Mouse (Mus musculus): ENCODE data around the gene Atp6ap1l. TPM values are rescaled to one million over a fixed set of nuclear protein-coding genes. Genes with fewer than 3 reads are reported as not detected.
A peak's percentile ranks its signal among the peaks of the same experiment; 100 is the strongest.

The Atp6ap1l gene
- total and polyA plus RNA-seq, 3 experiments, result not detected

GRCm38 (mm10) chr13:90894819-90895218, 10.3 kb downstream of the Atp6ap1l start:
- H3K27ac ChIP-seq (ENCODE audit: control insufficient read depth, low read depth, low read length), result no peak overlapping the region
- no peak overlapping the region for H3K4me3 ChIP-seq (ENCODE audit: control insufficient read depth in 1 of 2, insufficient read depth in 1 of 2, low read depth in 2 of 2, low read length in 2 of 2)
- no peak for TF ChIP-seq MAFK (IDR thresholded peaks at IDR 0.05; ENCODE audit: borderline replicate concordance, low read depth, low read length)
- TF ChIP-seq KAT2A (conservative IDR thresholded peaks at IDR 0.05; ENCODE audit: low read depth, low read length), result no peak
- TF ChIP-seq TCF12 (IDR thresholded peaks at IDR 0.05; ENCODE audit: low read depth, low read length), result no peak
- TF ChIP-seq EP300 (IDR thresholded peaks at IDR 0.05; ENCODE audit: low read depth in 1 of 2, low read length in 2 of 2), result no peak
- no peak for TF ChIP-seq USF2 (IDR thresholded peaks at IDR 0.05; ENCODE audit: borderline replicate concordance in 1 of 2, insufficient read depth in 1 of 2, low read depth in 1 of 2, low read length in 2 of 2)
- TF ChIP-seq JUND (IDR thresholded peaks at IDR 0.05; ENCODE audit: low read depth, low read length), result no peak
- TF ChIP-seq MEF2A (IDR thresholded peaks at IDR 0.05; ENCODE audit: extremely low read depth, insufficient replicate concordance, low read depth, low read length, poor library complexity, severe bottlenecking), result no peak
- TF ChIP-seq CHD1 (IDR thresholded peaks at IDR 0.05; ENCODE audit: low read depth, low read length), result no peak
- TF ChIP-seq GATA1 (IDR thresholded peaks at IDR 0.05; ENCODE audit: low read depth, low read length), result no peak
- TF ChIP-seq MXI1 (IDR thresholded peaks at IDR 0.05; ENCODE audit: low read depth, low read length), result no peak
- TF ChIP-seq TBP (IDR thresholded peaks at IDR 0.05; ENCODE audit: low read depth, low read length), result no peak
- H3K27me3 ChIP-seq (ENCODE audit: control insufficient read depth in 1 of 2, insufficient read depth in 2 of 2, low read length in 2 of 2), result no peaks in the 10 kb centered on the region
- H3K79me2 ChIP-seq (ENCODE audit: control insufficient read depth, insufficient read depth, low read length, poor library complexity), result no peaks in the 10 kb centered on the region
- no peaks in the 10 kb centered on the region for H3K36me3 ChIP-seq (ENCODE audit: control insufficient read depth in 1 of 2, insufficient read depth in 2 of 2, low read length in 2 of 2)
- no peaks in the 10 kb centered on the region for H3K9me3 ChIP-seq (replicated peaks; ENCODE audit: insufficient read depth, low read length)
- H3K9ac ChIP-seq (ENCODE audit: control insufficient read depth, low read depth, low read length, poor library complexity, severe bottlenecking), result no peak overlapping the region
- H3K4me1 ChIP-seq (ENCODE audit: control insufficient read depth in 1 of 2, insufficient read depth in 2 of 2, low read length in 2 of 2), result no peaks in the 10 kb centered on the region
- DNase-seq (ENCODE audit: low read depth, low spot score), result no peak

GRCm38 (mm10) chr13:90890111-90890510, 15.0 kb downstream of the Atp6ap1l start:
- H3K27ac ChIP-seq (ENCODE audit: control insufficient read depth, low read depth, low read length), result no peak overlapping the region
- no peaks in the 10 kb centered on the region for H3K36me3 ChIP-seq (ENCODE audit: control insufficient read depth in 1 of 2, insufficient read depth in 2 of 2, low read length in 2 of 2)
- H3K79me2 ChIP-seq (ENCODE audit: control insufficient read depth, insufficient read depth, low read length, poor library complexity), result no peaks in the 10 kb centered on the region
- no peak for DNase-seq (ENCODE audit: low read depth, low spot score)
- H3K9me3 ChIP-seq (replicated peaks; ENCODE audit: insufficient read depth, low read length), result no peaks in the 10 kb centered on the region
- no peaks in the 10 kb centered on the region for H3K27me3 ChIP-seq (ENCODE audit: control insufficient read depth in 1 of 2, insufficient read depth in 2 of 2, low read length in 2 of 2)
- no peak overlapping the region for H3K9ac ChIP-seq (ENCODE audit: control insufficient read depth, low read depth, low read length, poor library complexity, severe bottlenecking)
- no peak overlapping the region for H3K4me3 ChIP-seq (ENCODE audit: control insufficient read depth in 1 of 2, insufficient read depth in 1 of 2, low read depth in 2 of 2, low read length in 2 of 2)
- no peaks in the 10 kb centered on the region for H3K4me1 ChIP-seq (ENCODE audit: control insufficient read depth in 1 of 2, insufficient read depth in 2 of 2, low read length in 2 of 2)
- TF ChIP-seq ZKSCAN1 (IDR thresholded peaks at IDR 0.05; ENCODE audit: low read depth, low read length) (no peak), JUND (IDR thresholded peaks at IDR 0.05; ENCODE audit: low read depth, low read length) (no peak)

GRCm38 (mm10) chr13:90886568-90886983, 18.6 kb downstream of the Atp6ap1l start:
- TF ChIP-seq RAD21 (IDR thresholded peaks at IDR 0.05; ENCODE audit: low read depth, low read length) (peak; percentile 92), JUND (IDR thresholded peaks at IDR 0.05; ENCODE audit: low read depth, low read length) (no peak), BHLHE40 (IDR thresholded peaks at IDR 0.05; ENCODE audit: borderline replicate concordance, low read depth, low read length) (no peak), SMC3 (IDR thresholded peaks at IDR 0.05; ENCODE audit: low read depth, low read length) (peak; percentile 76), TCF12 (IDR thresholded peaks at IDR 0.05; ENCODE audit: low read depth, low read length) (peak; percentile 27; the same call in 1 of the 2 replicates), USF2 (IDR thresholded peaks at IDR 0.05; ENCODE audit: borderline replicate concordance in 1 of 2, insufficient read depth in 1 of 2, low read depth in 1 of 2, low read length in 2 of 2) (no peak), ZKSCAN1 (IDR thresholded peaks at IDR 0.05; ENCODE audit: low read depth, low read length) (peak; percentile 82), ZNF384 (IDR thresholded peaks at IDR 0.05; ENCODE audit: low read depth, low read length) (peak; percentile 95), CTCF (IDR thresholded peaks at IDR 0.05 in 2 of 3, conservative IDR thresholded peaks at IDR 0.05 in 1 of 3; ENCODE audit: control insufficient read depth in 1 of 3, insufficient read depth in 1 of 3, low read depth in 2 of 3, low read length in 3 of 3, poor library complexity in 1 of 3, severe bottlenecking in 1 of 3) (peak; percentile 72 to 80 (median 78)), ZC3H11A (IDR thresholded peaks at IDR 0.05; ENCODE audit: low read depth, low read length) (peak; percentile 81)
- Histone ChIP-seq H3K27ac (ENCODE audit: control insufficient read depth, low read depth, low read length) (no peak overlapping the region), H3K4me3 (ENCODE audit: control insufficient read depth in 1 of 2, insufficient read depth in 1 of 2, low read depth in 2 of 2, low read length in 2 of 2) (peak overlapping the region; percentile 44 to 55), H3K36me3 (ENCODE audit: control insufficient read depth in 1 of 2, insufficient read depth in 2 of 2, low read length in 2 of 2) (no peaks in the 10 kb centered on the region; a peak in 1 of 4 replicates), H3K27me3 (ENCODE audit: control insufficient read depth in 1 of 2, insufficient read depth in 2 of 2, low read length in 2 of 2) (no peaks in the 10 kb centered on the region), H3K79me2 (ENCODE audit: control insufficient read depth, insufficient read depth, low read length, poor library complexity) (no peaks in the 10 kb centered on the region), H3K9me3 (replicated peaks; ENCODE audit: insufficient read depth, low read length) (no peaks in the 10 kb centered on the region), H3K9ac (ENCODE audit: control insufficient read depth, low read depth, low read length, poor library complexity, severe bottlenecking) (0 out of 2 replicates have a peak overlapping the region, but pooled peaks have one; percentile 23), H3K4me1 (ENCODE audit: control insufficient read depth in 1 of 2, insufficient read depth in 2 of 2, low read length in 2 of 2) (0 out of 4 replicates have a peak, but pooled peaks cover 0 to 3% of the 10 kb centered on the region in 2 experiments)
- DNase-seq (ENCODE audit: low read depth, low spot score), result peak; percentile 70

Measured in MEL (cell line).